Mouse (Mus musculus) E14TG2a.4 (cell line): Measurements from ENCODE around the gene Rdh16f2.

ENCODE experiments used
- CTCF ChIP-seq: conservative IDR thresholded peaks from 2 replicates; pipeline ENCODE4 v1.5.1; 2014; ENCODE audit warnings: low read length
- NANOG ChIP-seq: IDR thresholded peaks from 2 replicates; pipeline ENCODE4 v1.6.1; 2014; ENCODE audit warnings: borderline replicate concordance, low read length, mixed read lengths

DNA sequence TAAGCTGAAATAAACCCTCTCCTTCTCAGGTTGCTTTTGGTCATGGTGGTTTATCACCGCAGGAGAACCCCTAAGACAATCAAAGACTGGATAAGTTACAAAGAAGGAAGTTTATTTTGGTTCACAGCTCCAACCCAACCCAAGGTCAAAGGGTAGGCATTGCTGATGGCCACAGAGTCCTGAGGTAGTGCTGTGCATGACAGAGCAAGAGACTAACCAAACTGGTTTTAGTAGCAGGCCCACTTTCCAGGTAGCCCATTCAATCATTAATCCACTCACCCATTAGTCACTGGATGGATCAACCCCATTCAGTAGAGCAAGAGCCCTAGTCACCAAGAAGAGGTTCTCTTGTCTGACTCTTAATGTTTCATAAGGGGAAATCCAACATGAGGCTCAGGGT is 56.0 kb downstream of the Rdh16f2 start:
- TF ChIP-seq CTCF, result no peak
- no peak for TF ChIP-seq NANOG
